Mouse (Mus musculus) splenic B cell, adult 2 months (primary cell): ENCODE data around the gene Prrt1.
A peak's percentile ranks its signal among the peaks of the same experiment; 100 is the strongest.

Experiments
- DNase-seq: peaks from one replicate; pipeline ENCODE4 v3.0.0-alpha.2; 2011; ENCODE audit warnings: low read depth, low spot score
- H3K27me3 ChIP-seq: 2 replicates; pipeline ENCODE4 v1.6.1; 2012; ENCODE audit warnings: mild to moderate bottlenecking, low read length, moderate library complexity, mixed read lengths; ENCODE audit not compliant: control insufficient read depth, poor library complexity, insufficient read depth, severe bottlenecking
- H3K36me3 ChIP-seq: 2 replicates; pipeline ENCODE4 v1.6.1; 2012; ENCODE audit warnings: mild to moderate bottlenecking, low read length, moderate library complexity, mixed read lengths; ENCODE audit not compliant: control insufficient read depth, poor library complexity, insufficient read depth, severe bottlenecking

Prrt1 gene

GRCm38 (mm10) chr17:34629221-34629751 lies at the start of gene Prrt1:
Gene Prrt1 (plus strand): TSS chr17:34629533.
- DNase-seq = no peak
- Histone ChIP-seq H3K27me3 (no peaks in the 10 kb centered on the region; the same call in 1 of the 2 replicates), H3K36me3 (no peaks in the 10 kb centered on the region)

- no peak for DNase-seq
- Histone ChIP-seq H3K27me3 (no peaks in the 10 kb centered on the region), H3K36me3 (no peaks in the 10 kb centered on the region)
These were observed 46.8 kb upstream of the Prrt1 start for GRCm38 (mm10) chr17:34582528-34582927.

- Histone ChIP-seq H3K36me3 (no peaks in the 10 kb centered on the region), H3K27me3 (no peaks in the 10 kb centered on the region)
- no peak for DNase-seq
These were observed 45.9 kb upstream of the Prrt1 start for GRCm38 (mm10) chr17:34583397-34583796.

GRCm38 (mm10) chr17:34583819-34584218 lies 45.5 kb upstream of the Prrt1 start:
- H3K27me3 ChIP-seq = no peaks in the 10 kb centered on the region
- DNase-seq = no peak

GRCm38 (mm10) chr17:34585121-34585520 lies 44.2 kb upstream of the Prrt1 start:
- Histone ChIP-seq H3K36me3 (no peaks in the 10 kb centered on the region), H3K27me3 (no peaks in the 10 kb centered on the region)
- DNase-seq = no peak

More at GRCm38 (mm10) chr17:34583819-34584218, 45.5 kb upstream of the Prrt1 start:
- H3K36me3 ChIP-seq = no peaks in the 10 kb centered on the region

GRCm38 (mm10) chr17:34585877-34586771 lies 43.2 kb upstream of the Prrt1 start:
- no peak for DNase-seq
- 0 out of 2 replicates have a peak, but pooled peaks cover under 1% of the 10 kb centered on the region for H3K27me3 ChIP-seq
- H3K36me3 ChIP-seq = peaks cover 1% of the 10 kb centered on the region; the same call in 1 of the 2 replicates

GRCm38 (mm10) chr17:34586796-34587422 lies 42.4 kb upstream of the Prrt1 start:
- DNase-seq = peak; percentile 69
- H3K36me3 ChIP-seq = peaks cover 2% of the 10 kb centered on the region; the same call in 1 of the 2 replicates
- H3K27me3 ChIP-seq = 0 out of 2 replicates have a peak, but pooled peaks cover 2% of the 10 kb centered on the region

GRCm38 (mm10) chr17:34587423-34587811 lies 41.9 kb upstream of the Prrt1 start:
- 0 out of 2 replicates have a peak, but pooled peaks cover 2% of the 10 kb centered on the region for H3K27me3 ChIP-seq
- peaks cover 2% of the 10 kb centered on the region; the same call in 1 of the 2 replicates for H3K36me3 ChIP-seq
- DNase-seq = peak; percentile 96

GRCm38 (mm10) chr17:34587814-34588213 lies 41.5 kb upstream of the Prrt1 start:
- Histone ChIP-seq H3K36me3 (peaks cover 2% of the 10 kb centered on the region; the same call in 1 of the 2 replicates), H3K27me3 (0 out of 2 replicates have a peak, but pooled peaks cover 2% of the 10 kb centered on the region)
- DNase-seq = no peak

GRCm38 (mm10) chr17:34588767-34589166 lies 40.6 kb upstream of the Prrt1 start:
- H3K27me3 ChIP-seq = 0 out of 2 replicates have a peak, but pooled peaks cover 2% of the 10 kb centered on the region
- no peak for DNase-seq
- peaks cover 2% of the 10 kb centered on the region; the same call in 1 of the 2 replicates for H3K36me3 ChIP-seq

GRCm38 (mm10) chr17:34589206-34589605 lies 40.1 kb upstream of the Prrt1 start:
- Histone ChIP-seq H3K27me3 (0 out of 2 replicates have a peak, but pooled peaks cover 2% of the 10 kb centered on the region), H3K36me3 (peaks cover 2% of the 10 kb centered on the region; the same call in 1 of the 2 replicates)
- no peak for DNase-seq

- peak; percentile 58 for DNase-seq
- H3K27me3 ChIP-seq = 0 out of 2 replicates have a peak, but pooled peaks cover 2% of the 10 kb centered on the region
- H3K36me3 ChIP-seq = peaks cover 4% of the 10 kb centered on the region
These were observed 39.6 kb upstream of the Prrt1 start, which contains the start of gene Gpsm3 for GRCm38 (mm10) chr17:34589681-34590101. Gene Gpsm3 (plus strand): TSS chr17:34589806.

- no peak for DNase-seq
- Histone ChIP-seq H3K27me3 (0 out of 2 replicates have a peak, but pooled peaks cover 2% of the 10 kb centered on the region), H3K36me3 (peaks cover 5% of the 10 kb centered on the region)
These were observed 39.0 kb upstream of the Prrt1 start for GRCm38 (mm10) chr17:34590154-34590987.
